Mouse (Mus musculus) adrenal gland, postnatal 36 days (tissue): Measurements from ENCODE around the gene B3gnt3. TPM values are rescaled to one million over a fixed set of nuclear protein-coding genes. Genes with fewer than 3 reads are reported as not detected.
"Not testable (repeated sequence)": the region's sequence is repeated elsewhere in the genome, so short reads cannot be mapped to it uniquely, and the experiment has no call there.

Experiments used
- DNase-seq, 2 experiments: peaks; one replicate each; pipeline ENCODE4 v3.0.0; 2021; ENCODE audit warnings: mixed read lengths in 1 of 2
- total RNA-seq, 2 experiments: library from RNA; stranded (reverse); gene quantifications; 2 replicates each; pipeline ENCODE4 v1.2.3; 2021

B3gnt3 gene
- total RNA-seq, 2 experiments from 2014 or later = 4.0 to 4.5 TPM

DNA sequence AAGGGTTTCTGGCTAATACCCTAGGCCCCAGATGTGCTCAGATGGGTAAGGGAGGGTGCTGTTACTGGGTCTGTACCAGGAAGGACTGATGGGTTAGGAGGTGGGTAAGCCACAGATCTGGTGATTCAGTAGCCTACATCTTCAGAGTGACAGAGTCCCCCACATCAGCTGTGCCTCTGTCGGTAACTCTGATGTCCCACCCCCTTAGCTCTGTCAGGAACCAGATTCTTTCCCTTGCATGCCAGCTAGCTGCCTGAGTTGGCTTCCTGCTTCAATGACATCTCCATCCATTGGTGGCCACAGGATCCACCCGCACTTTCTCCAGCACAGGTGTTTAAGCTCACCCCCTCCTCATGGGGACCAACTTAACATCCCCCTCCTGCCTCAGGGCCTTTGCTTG, 10.0 kb upstream of the B3gnt3 start:
- no peak for DNase-seq

DNA sequence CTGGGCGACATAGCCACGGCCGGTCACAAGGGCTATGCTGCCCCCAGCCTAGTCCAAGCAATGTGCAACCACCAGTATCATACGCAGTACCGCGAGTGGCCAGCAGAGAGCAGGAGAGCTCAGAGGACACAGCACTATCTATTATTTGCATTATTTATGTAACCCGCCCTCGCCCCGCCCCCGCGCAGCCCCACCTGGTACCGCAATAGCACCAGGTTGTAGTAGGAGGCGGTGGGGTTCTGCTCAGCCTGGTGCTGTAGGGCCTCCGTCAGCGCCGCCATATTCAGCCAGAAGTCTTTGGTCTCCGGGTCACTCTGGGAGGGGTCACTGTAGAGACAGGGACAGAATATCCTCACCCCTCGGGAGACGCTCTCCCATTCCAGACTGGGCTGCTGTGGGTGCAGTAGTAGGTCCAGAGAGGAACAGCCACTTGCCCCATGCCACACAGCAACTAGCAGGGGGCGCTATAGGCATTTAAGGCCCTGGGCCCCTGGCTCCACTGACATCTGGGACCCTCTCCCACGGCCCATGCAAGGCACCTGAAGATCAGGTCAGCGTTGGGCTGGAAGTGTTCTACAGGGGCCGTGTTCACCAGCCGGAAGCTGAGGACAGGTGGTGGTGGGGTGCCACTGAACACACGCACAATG, 8.3 kb upstream of the B3gnt3 start:
- DNase-seq = peak; percentile 80 to 84

DNA sequence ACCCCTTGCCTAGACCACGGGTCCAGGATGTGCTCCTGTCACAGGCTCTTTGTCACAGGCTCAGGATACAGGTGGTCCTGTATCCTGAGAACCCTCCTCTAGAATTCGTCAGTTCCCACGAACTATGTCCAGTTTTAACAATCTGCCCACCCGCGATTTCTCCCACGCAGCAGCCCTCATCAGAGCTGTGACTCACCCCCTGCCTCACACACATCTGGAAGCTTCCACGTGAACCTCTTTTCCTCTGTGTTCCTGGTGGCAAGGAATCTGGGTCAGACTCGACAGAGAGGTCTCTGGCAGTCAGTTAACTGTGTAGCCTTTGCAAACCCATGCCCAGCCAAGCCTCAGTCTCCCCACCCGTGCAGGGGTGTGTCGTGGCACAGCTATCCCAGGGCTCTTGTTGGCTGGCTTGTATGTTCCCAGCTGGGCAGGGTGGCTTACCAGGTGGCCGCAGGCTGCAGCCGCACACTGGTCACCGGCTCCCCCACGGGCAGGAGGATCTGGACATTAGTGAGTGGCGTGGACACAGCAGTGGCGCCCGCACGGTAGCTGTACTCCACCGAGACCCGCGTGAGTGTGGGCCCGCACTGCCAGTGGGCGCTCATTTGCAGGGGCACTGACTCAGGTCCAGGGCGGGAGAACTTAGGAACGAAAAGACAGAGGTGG, 7.7 kb upstream of the B3gnt3 start:
- no peak for DNase-seq

DNA sequence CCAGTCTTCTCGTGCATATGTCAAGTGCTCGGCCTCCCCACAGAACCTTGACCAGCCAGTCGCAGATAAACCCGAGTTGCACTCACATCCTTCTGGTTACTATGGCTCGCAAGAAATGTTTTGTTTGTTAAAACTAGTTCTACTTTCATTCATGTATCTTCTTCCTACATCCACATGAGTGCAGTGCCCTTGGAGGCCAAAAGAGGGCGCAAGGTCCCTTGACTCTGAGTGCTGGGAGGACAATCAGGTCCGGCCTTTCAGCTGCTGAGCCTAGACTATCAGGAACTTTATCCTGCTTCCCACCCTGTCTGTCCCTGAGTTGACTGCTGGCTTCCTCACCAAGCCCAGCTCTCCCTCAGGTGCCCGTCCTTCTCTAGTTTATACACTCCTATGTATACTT, 6.3 kb upstream of the B3gnt3 start:
- peak; percentile 53 to 65 for DNase-seq

GRCm38 (mm10) chr8:71703400-71703799, 1.8 kb upstream of the B3gnt3 start:
- DNase-seq = not testable (repeated sequence)

- DNase-seq = no peak
These were observed 1.3 kb upstream of the B3gnt3 start for GRCm38 (mm10) chr8:71702923-71703322.

GRCm38 (mm10) chr8:71702087-71702432, 471 bp upstream of the B3gnt3 start:
- no peak for DNase-seq

DNA sequence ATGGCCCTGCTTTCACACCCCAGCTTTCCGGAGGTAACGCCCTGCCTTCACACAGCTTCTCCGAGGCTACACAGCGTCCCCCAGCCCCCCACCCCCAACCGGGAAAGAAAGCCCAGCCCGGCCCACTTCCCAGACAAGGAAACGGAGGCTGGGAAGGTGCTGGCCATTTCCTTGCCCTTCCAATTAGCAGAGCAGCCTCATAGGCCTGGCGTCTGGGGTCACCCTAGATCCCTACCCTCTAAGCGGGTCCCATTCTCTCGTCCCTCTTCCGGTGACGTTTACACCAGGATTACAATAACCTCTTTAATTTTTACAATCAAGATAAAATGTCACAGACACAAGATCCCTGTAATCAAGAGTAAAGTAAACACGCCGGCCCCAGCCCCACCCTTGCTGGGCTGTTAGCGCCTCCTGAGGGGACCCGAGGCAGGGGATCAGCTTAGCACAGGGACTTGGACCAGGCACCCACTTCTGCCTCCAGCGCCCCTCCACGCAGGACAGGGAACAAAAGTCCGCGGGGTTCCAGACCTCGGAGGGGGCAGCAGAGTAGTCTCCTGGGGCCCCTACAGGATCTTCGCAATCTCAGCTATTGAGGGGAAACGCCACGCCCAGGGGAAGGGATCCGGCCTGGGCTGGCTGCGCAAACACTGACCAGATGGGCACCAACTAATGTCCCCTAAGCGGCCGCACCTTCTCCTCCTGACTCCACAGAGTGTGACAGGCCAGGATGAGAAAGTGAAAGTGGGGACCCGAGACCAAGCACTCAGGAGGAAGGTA, 908 bp downstream of the B3gnt3 start:
- DNase-seq = peak in 1 of 2 experiments; percentile 52

DNA sequence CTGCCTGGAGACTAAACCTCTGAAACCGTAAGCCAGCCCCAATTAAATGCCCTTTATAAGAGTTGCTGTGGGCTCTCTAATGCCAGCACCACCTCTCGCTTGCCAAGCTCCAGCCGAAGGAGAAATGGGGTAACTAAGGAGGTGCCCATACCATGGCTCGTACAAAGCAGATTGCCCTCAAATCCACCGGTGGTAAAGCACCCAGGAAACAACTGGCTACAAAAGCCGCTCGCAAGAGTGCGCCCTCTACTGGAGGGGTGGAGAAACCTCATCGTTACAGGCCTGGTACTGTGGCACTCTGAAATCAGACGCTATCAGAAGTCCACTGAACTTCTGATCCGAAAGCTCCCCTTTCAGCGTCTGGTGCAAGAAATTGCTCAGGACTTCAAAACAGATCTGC, 6.1 kb downstream of the B3gnt3 start:
- DNase-seq = not testable (repeated sequence)

DNA sequence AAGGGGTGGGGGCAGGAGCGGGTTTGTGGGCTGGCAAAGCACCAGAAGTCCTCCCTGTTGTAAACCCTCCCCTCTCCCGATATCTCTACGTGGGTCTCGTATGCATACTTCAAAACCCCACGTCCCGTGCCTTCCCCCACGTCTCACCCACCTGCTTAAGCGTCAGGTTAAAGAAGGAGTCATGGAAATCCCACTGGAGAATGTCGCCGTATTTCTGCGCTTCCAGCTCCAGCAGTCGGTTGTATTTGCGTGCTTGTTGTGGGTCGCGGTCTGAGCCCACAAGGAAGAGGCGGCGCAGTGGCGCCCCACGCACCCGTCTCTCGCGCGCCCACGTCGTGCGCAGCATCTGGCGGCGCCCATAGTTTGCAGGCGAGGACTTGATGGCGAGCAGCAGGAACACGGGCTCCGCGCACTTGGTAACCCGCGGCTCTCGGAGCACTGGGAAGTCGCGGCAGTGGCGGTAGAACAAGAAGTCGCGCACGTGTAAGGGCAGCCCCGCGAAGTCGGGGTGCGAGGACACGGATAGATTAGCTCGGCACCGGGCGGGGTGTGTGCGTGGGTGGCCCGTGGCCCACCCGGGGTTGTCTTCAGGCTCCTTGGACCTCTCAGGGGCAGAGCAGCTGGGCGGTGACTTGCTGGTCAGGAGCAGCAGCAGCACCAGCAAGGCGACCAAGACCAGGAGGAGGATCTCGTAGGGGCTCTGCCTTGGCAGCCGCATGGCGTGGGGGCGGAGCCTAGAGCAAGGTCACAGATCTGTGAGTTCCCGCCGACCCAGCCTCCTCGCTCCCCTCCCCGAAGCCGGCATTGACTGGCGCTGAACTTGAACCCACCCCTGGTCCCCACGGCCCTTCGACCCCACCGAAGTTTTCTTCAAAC, 8.2 kb downstream of the B3gnt3 start:
- no peak for DNase-seq

DNA sequence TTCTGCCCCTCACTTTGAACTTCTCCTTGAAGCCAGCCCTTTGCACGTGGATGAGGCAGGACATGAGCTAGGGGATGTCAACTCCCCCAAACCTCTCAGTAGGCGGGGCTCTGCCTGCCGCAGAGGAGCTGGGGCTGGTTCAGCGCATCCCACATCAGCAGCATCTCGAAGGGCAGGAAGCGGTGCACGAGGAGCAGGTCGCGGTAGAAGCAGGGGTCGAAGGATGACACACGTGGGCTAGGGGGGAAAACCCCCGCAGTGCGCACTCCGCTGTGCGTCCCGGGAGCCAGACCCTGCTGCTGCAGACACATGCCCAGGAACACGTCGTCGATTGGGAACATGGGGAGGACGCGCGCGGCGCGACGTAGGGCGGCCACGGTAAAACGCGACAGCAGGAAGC, 9.1 kb downstream of the B3gnt3 start:
- no peak for DNase-seq

DNA sequence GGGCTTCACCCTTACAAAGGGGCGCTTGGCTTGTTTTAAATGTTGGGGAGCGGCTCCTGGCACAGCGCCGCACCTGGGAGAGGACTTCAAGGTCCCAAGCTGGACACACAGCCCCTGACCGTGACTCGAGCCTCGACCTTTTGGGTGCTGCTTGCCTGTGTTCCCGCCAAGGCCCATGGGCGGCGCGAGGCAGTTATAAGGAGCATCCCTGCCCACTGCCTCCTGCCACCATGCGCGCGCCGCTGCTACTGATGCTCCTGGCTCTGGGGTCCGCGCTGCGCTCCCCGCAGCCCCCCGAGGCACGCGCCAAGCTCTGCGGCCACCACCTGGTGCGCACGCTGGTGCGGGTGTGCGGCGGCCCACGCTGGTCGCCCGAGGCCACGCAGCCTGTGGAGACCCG, 12.6 kb downstream of the B3gnt3 start, which contains the start of gene Insl3:
Gene Insl3 (plus strand): TSS at position 187 of the 400 bp plus-strand sequence.
- no peak for DNase-seq

- DNase-seq = no peak
These were observed 14.0 kb downstream of the B3gnt3 start for GRCm38 (mm10) chr8:71687616-71688015.

DNA sequence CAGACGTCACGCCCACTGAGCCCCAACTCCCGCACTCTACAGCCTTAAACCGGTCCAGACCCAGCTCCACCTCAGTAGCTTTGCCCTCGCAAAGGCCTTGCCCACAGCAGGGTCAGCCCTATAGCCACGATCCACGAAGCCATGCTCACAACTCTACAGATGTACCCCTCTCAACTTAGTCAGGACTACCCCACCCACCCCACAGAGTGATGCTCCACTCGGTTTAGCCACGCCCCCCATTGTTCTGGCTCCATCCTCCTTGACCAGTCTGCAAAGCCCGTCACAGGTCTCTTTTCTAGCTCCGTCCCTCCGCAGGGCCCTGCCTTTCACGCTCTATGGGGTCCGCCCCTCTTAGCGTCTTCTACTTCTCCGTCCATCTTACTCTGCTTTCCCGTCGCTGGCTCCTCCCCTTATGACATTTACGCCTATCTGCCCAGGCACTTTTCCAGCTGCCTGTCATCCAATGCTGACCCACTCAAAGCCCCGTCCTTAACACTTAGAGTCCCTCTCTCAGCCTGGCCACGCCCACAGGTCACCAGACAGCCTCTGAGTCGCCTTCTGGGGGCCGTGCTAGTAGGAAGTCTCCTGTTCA, 15.3 kb downstream of the B3gnt3 start:
- peak in 1 of 2 experiments; percentile 39 for DNase-seq

DNA sequence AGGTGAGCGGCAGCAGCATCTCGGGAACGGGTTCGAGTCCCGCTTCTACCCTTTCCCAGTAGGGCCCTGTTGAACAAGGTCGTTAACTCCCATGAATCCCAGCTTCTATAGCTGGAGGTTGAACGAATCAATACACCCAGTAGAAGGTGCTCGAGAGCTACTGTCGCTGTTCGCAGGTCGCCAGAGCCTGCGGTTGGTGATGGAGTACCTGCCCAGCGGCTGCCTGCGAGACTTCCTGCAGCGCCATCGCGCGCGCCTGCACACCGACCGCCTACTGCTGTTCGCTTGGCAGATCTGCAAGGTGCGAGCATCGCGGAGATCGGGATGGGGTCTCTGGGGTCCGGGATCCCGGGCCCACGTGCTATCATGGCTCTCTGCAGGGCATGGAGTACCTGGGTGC, 16.0 kb downstream of the B3gnt3 start:
- no peak for DNase-seq

DNA sequence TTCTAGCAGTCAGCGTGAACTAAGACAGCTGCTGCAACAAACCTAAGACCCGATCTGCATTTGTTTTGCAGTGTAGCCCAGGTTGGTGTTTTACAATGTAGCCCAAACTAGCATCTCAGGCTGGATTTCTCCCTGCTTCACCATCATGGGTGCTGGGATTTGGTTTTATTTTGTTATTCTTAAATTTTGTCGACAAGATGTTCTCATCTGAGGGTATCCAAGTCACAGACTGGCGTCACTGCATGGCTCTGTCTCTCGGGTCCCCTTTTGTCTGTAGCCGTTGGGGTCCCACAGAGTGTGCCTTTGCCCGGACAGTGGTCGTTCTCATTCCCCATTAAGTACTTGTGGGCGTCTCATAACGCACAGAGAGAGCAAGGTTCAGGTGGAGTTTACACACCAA, 16.9 kb downstream of the B3gnt3 start:
- no peak for DNase-seq

- DNase-seq = no peak
These were observed 18.8 kb downstream of the B3gnt3 start for GRCm38 (mm10) chr8:71682832-71683231.

DNA sequence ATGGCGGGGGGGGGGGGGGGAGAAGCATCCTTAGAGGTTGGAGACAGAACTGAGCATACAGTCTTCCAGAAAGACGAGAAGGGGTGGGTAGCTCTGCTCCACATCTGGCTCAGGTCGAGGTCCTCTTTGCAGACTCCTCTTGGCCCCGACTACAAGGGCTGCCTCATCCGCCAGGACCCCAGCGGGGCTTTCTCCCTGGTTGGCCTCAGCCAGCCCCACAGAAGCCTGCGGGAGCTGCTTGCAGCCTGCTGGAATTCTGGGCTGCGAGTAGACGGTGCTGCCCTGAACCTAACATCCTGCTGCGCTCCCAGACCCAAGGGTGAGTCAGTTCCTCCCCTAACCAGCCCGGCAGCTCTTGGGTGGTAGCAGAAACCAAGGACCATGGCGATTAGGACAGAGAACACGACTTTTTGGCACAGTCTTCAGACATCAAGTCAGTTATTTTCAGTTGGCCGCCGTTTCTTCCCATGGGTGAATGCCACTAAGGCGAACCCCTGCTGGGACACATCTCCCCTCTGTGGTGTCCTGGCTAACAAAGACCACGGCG, 20.1 kb downstream of the B3gnt3 start:
- no peak for DNase-seq

DNA sequence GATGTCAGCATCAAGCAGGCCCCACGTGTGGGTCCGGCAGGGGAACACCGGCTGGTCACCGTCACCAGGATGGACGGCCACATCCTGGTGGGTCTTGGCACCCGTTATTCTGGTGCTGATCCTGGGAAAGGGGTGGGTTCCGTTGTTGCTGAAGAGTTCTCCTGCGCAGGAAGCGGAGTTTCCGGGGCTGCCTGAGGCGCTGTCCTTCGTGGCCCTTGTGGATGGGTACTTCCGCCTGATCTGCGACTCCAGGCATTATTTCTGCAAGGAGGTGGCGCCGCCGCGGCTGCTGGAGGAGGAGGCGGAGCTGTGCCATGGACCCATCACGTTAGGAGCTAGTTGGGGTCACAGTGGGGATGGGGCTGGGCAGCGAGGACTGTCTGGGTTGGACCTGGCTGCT, 21.1 kb downstream of the B3gnt3 start:
- peak; percentile 47 to 55 for DNase-seq

DNA sequence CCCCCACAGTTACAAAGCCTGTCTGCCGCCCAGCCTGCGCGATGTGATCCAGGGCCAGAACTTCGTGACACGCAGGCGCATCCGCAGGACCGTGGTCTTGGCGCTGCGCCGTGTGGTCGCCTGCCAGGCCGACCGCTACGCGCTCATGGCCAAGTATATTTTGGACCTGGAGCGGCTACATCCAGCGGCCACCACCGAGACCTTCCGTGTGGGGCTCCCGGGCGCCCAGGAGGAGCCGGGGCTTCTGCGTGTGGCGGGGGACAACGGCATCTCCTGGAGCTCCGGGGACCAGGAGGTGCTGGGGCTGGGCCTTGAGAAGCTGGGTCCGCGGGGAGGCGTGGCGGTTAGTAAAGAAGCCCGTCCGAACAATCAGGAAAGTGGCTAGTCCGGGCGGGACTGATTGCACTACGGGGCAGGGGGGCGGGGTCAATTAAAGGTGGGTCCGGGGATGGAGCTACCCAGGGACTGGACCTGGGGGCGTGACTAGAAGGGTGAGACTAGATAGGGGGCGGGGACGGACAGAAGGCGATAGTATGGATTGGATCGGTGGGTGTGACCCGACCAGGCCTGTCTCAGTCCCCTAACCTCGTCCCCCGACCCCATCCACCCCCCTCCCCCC, 21.9 kb downstream of the B3gnt3 start:
- DNase-seq = peak; percentile 56 to 57

DNA sequence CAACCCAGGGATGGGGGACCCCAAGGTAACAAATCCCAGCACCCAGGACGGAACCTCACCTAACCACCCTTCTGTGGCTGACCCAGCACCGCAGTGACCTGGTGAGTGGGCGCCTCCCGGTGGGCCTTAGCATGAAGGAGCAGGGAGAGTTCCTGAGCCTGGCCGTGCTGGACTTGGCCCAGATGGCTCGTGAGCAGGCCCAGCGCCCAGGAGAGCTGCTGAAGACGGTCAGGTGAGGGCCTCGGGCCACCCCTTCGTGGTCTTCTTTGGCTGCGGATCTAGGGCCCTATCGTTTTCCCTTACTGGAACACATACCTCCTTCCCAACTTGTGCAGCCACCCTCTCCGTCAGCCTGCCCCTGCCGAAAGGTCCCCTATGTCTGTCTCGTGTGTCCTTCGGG, 22.5 kb downstream of the B3gnt3 start:
- peak in 1 of 2 experiments; percentile 1 for DNase-seq
